Mouse (Mus musculus) MEL (cell line): ENCODE measurements around the gene Per2.

Experiments used
- JUND ChIP-seq: IDR thresholded peaks from 2 replicates; pipeline ENCODE4 v1.6.1; 2011; ENCODE audit warnings: low read depth, mild to moderate bottlenecking, improper control_type of control experiment, low read length
- SMC3 ChIP-seq: IDR thresholded peaks from 2 replicates; pipeline ENCODE4 v1.6.1; 2011; ENCODE audit warnings: low read depth, low read length, improper control_type of control experiment

DNA sequence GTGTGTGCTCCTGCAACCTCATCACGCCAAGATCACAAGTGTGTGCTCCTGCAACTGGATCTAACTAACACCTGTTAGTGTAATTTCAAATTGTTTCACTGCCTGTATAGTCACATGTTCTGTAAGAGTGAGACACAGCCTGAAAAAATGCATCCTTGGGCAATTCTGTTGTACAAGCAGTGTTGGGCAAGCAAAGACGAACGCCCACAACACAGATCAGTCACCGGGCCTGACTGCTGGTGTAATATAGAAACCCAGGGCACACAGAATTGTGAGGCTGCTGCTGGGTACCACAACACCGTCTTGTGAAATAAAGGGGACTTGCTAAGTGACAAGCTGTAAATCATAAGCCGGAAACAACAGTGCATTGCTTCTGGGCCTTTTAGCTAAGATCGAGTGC, 21.6 kb downstream of the Per2 start:
- TF ChIP-seq SMC3 = no peak
- TF ChIP-seq JUND = no peak
